Mouse (Mus musculus) ES-Bruce4 (cell line): ENCODE measurements around the gene Mnd1.

Experiments
- EP300 ChIP-seq: IDR thresholded peaks from 2 replicates; pipeline ENCODE4 v1.6.1; 2011; ENCODE audit warnings: low read depth, low read length; ENCODE audit not compliant: insufficient read depth
- POLR2A ChIP-seq: IDR thresholded peaks from one replicate; pipeline ENCODE4 v1.8.1; 2011; ENCODE audit warnings: low read length; ENCODE audit not compliant: insufficient read depth

DNA sequence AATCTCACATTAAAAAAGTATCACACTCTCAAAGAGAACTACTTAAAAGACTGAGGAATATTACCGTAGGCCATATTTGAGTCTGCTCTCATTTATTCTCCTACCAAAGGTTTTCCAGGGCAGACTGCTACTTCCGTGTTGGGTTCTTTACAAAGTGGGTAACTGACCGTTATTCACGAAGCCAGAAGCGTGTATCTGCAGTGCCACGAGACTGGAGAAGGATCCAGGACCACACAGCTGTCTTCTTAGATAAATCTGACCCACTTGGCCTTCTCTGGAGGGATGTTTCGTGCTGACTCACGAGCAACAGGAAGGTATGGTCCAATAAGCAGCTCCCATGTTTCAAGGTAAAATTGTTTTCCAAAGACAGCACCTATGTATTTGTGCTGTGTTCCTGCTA, 113.8 kb downstream of the Mnd1 start:
- no peak for TF ChIP-seq POLR2A
- TF ChIP-seq EP300: no peak
